Mouse (Mus musculus): ENCODE data around the gene Flad1. TPM values are rescaled to one million over a fixed set of nuclear protein-coding genes. Genes with fewer than 3 reads are reported as not detected.

The Flad1 gene
- total RNA-seq (2021), result 10 to 100 TPM; 21.9 to 27.2 TPM
- long read RNA-seq, experiment 1, transcript Flad1-204 (8 exons, 2,892 nt), result major isoform, 11 of 34 reads
- long read RNA-seq, experiment 1, partial matches to known transcripts, result 1 of 34 reads
- long read RNA-seq, experiment 1, other reads (novel, unspliced or antisense), result 18 of 34 reads
- long read RNA-seq, experiment 2, transcript Flad1-202 (8 exons, 2,238 nt), result minor isoform, 6 of 30 reads
- long read RNA-seq, experiment 2, transcript Flad1-204 (8 exons, 2,892 nt), result major isoform, 11 of 30 reads
- long read RNA-seq, experiment 2, partial matches to known transcripts, result 1 of 30 reads
- long read RNA-seq, experiment 2, other reads (novel, unspliced or antisense), result 12 of 30 reads

- peak; percentile 87 to 93 for DNase-seq (ENCODE audit: low spot score in 2 of 2)
Observed at GRCm38 (mm10) chr3:89411490-89412393, at the start of gene Flad1. Gene Flad1 (minus strand): TSS chr3:89411870.

- peak; percentile 80 to 92 for DNase-seq (ENCODE audit: low spot score in 2 of 2)
Observed at GRCm38 (mm10) chr3:89458965-89459807, 47.5 kb upstream of the Flad1 start.

GRCm38 (mm10) chr3:89458372-89458964 lies 46.8 kb upstream of the Flad1 start:
- no peak for DNase-seq (ENCODE audit: low spot score in 2 of 2)

GRCm38 (mm10) chr3:89456726-89457665 lies 45.3 kb upstream of the Flad1 start:
- DNase-seq (ENCODE audit: low spot score in 2 of 2), result peak in 1 of 2 experiments; percentile 66

- no peak for DNase-seq (ENCODE audit: low spot score in 2 of 2)
Observed at GRCm38 (mm10) chr3:89455786-89456285, 44.2 kb upstream of the Flad1 start.

- DNase-seq (ENCODE audit: low spot score in 2 of 2), result no peak
Observed at GRCm38 (mm10) chr3:89454401-89455177, 42.9 kb upstream of the Flad1 start, which contains the start of gene Pmvk. Gene Pmvk (plus strand): TSS chr3:89454541.

GRCm38 (mm10) chr3:89451916-89452315 lies 40.2 kb upstream of the Flad1 start:
- no peak for DNase-seq (ENCODE audit: low spot score in 2 of 2)

GRCm38 (mm10) chr3:89449541-89449940 lies 37.9 kb upstream of the Flad1 start:
- peak; percentile 50 to 73 for DNase-seq (ENCODE audit: low spot score in 2 of 2)

- DNase-seq (ENCODE audit: low spot score in 2 of 2), result peak in 1 of 2 experiments; percentile 71
Observed at GRCm38 (mm10) chr3:89448720-89449537, 37.3 kb upstream of the Flad1 start.

GRCm38 (mm10) chr3:89440691-89441090 lies 29.0 kb upstream of the Flad1 start:
- DNase-seq (ENCODE audit: low spot score in 2 of 2), result no peak

- DNase-seq (ENCODE audit: low spot score in 2 of 2), result no peak
Observed at GRCm38 (mm10) chr3:89437269-89437668, 25.6 kb upstream of the Flad1 start.

GRCm38 (mm10) chr3:89436176-89437113 lies 24.8 kb upstream of the Flad1 start, which contains the start of gene Pbxip1:
Gene Pbxip1 (plus strand): TSS chr3:89436706.
- DNase-seq (ENCODE audit: low spot score in 2 of 2), result peak in 1 of 2 experiments; percentile 62

GRCm38 (mm10) chr3:89435041-89435440 lies 23.4 kb upstream of the Flad1 start:
- no peak for DNase-seq (ENCODE audit: low spot score in 2 of 2)

GRCm38 (mm10) chr3:89434532-89434931 lies 22.9 kb upstream of the Flad1 start:
- DNase-seq (ENCODE audit: low spot score in 2 of 2), result no peak

- DNase-seq (ENCODE audit: low spot score in 2 of 2), result no peak
Observed at GRCm38 (mm10) chr3:89432606-89433005, 20.9 kb upstream of the Flad1 start.

Data from gastrocnemius, postnatal 4 days (tissue).